Mouse (Mus musculus): ENCODE measurements around the gene Usp30. TPM values are rescaled to one million over a fixed set of nuclear protein-coding genes. Genes with fewer than 3 reads are reported as not detected.

The Usp30 gene
- total and polyA plus RNA-seq, 3 experiments: 12.8 to 21.1 TPM; not detected in 1

GRCm38 (mm10) chr5:114131521-114131840 is 66.2 kb downstream of the Usp30 start:
- Histone ChIP-seq H3K4me1 (ENCODE audit: control insufficient read depth in 1 of 2, insufficient read depth in 2 of 2, low read length in 2 of 2) (peaks cover 8 to 32% of the 10 kb centered on the region in 2 experiments), H3K27me3 (ENCODE audit: control insufficient read depth in 1 of 2, insufficient read depth in 2 of 2, low read length in 2 of 2) (no peaks in the 10 kb centered on the region), H3K36me3 (ENCODE audit: control insufficient read depth in 1 of 2, insufficient read depth in 2 of 2, low read length in 2 of 2) (peaks cover 0 to 21% of the 10 kb centered on the region in 2 experiments; a peak in 2 of 4 replicates), H3K9ac (ENCODE audit: control insufficient read depth, low read depth, low read length, poor library complexity, severe bottlenecking) (peak overlapping the region; percentile 84), H3K9me3 (replicated peaks; ENCODE audit: insufficient read depth, low read length) (no peaks in the 10 kb centered on the region), H3K27ac (ENCODE audit: control insufficient read depth, low read depth, low read length) (peak overlapping the region; percentile 58), H3K4me3 (ENCODE audit: control insufficient read depth in 1 of 2, insufficient read depth in 1 of 2, low read depth in 2 of 2, low read length in 2 of 2) (peak overlapping the region; percentile 55 to 73), H3K79me2 (ENCODE audit: control insufficient read depth, insufficient read depth, low read length, poor library complexity) (peaks cover 3% of the 10 kb centered on the region; the same call in 1 of the 2 replicates)
- peak; percentile 86 for DNase-seq (ENCODE audit: low read depth, low spot score)
- TF ChIP-seq TAL1 (IDR thresholded peaks at IDR 0.05; ENCODE audit: low read length): no peak
- peak; percentile 89 for TF ChIP-seq USF1 (IDR thresholded peaks at IDR 0.05; ENCODE audit: low read depth, low read length)
- peak; percentile 14; the same call in 1 of the 2 replicates for TF ChIP-seq ETS1 (IDR thresholded peaks at IDR 0.05; ENCODE audit: low read depth, low read length)
- TF ChIP-seq MYB (IDR thresholded peaks at IDR 0.05; ENCODE audit: low read depth, low read length): no peak
- TF ChIP-seq E2F4 (IDR thresholded peaks at IDR 0.05; ENCODE audit: borderline replicate concordance, low read depth, low read length): no peak
- TF ChIP-seq CHD2 (IDR thresholded peaks at IDR 0.05; ENCODE audit: low read length): no peak
- no peak; the same call in 1 of the 2 replicates for TF ChIP-seq MAX (IDR thresholded peaks at IDR 0.05; ENCODE audit: low read length)
- TF ChIP-seq GATA1 (IDR thresholded peaks at IDR 0.05; ENCODE audit: low read depth, low read length): no peak
- TF ChIP-seq MAFK (IDR thresholded peaks at IDR 0.05; ENCODE audit: borderline replicate concordance, low read depth, low read length): no peak
- TF ChIP-seq CTCF (IDR thresholded peaks at IDR 0.05 in 2 of 3, conservative IDR thresholded peaks at IDR 0.05 in 1 of 3; ENCODE audit: control insufficient read depth in 1 of 3, insufficient read depth in 1 of 3, low read depth in 2 of 3, low read length in 3 of 3, poor library complexity in 1 of 3, severe bottlenecking in 1 of 3): no peak
- no peak for TF ChIP-seq RCOR1 (IDR thresholded peaks at IDR 0.05; ENCODE audit: low read depth, low read length)
- TF ChIP-seq UBTF (IDR thresholded peaks at IDR 0.05; ENCODE audit: borderline replicate concordance, insufficient read depth, low read depth, low read length): no peak
- TF ChIP-seq TCF12 (IDR thresholded peaks at IDR 0.05; ENCODE audit: low read depth, low read length): no peak
- TF ChIP-seq ZMIZ1 (IDR thresholded peaks at IDR 0.05; ENCODE audit: low read depth, low read length): no peak
- peak in 1 of 2 experiments; percentile 55; a peak in 1 of 4 replicates for TF ChIP-seq USF2 (IDR thresholded peaks at IDR 0.05; ENCODE audit: borderline replicate concordance in 1 of 2, insufficient read depth in 1 of 2, low read depth in 1 of 2, low read length in 2 of 2)
- TF ChIP-seq ZNF384 (IDR thresholded peaks at IDR 0.05; ENCODE audit: low read depth, low read length): no peak
- no peak for TF ChIP-seq SIN3A (IDR thresholded peaks at IDR 0.05; ENCODE audit: low read length)
- no peak for TF ChIP-seq GABPA (IDR thresholded peaks at IDR 0.05; ENCODE audit: low read depth, low read length)
- no peak for TF ChIP-seq SMC3 (IDR thresholded peaks at IDR 0.05; ENCODE audit: low read depth, low read length)
- no peak for TF ChIP-seq MAZ (IDR thresholded peaks at IDR 0.05; ENCODE audit: low read depth, low read length)
- TF ChIP-seq POLR2A (IDR thresholded peaks at IDR 0.05; ENCODE audit: control insufficient read depth in 1 of 2, insufficient read depth in 1 of 2, low read depth in 1 of 2, low read length in 2 of 2, poor library complexity in 1 of 2): no peak; a peak in 2 of 4 replicates
- no peak for TF ChIP-seq POLR2AphosphoS2 (IDR thresholded peaks at IDR 0.05; ENCODE audit: low read length)
- no peak for TF ChIP-seq ZKSCAN1 (IDR thresholded peaks at IDR 0.05; ENCODE audit: low read depth, low read length)

All from MEL (cell line).